Mouse (Mus musculus) bone marrow, adult 2 months (tissue): Measurements from ENCODE around the gene Gm42417.

ENCODE experiments used
- CTCF ChIP-seq: fragments of 200-500 bp; IDR thresholded peaks from 2 replicates; pipeline ENCODE4 v1.5.1; 2011; ENCODE audit warnings: low read length, control low read depth; ENCODE audit not compliant: control insufficient read depth, insufficient read depth
- POLR2A ChIP-seq: fragments of 200-500 bp; IDR thresholded peaks from 2 replicates; pipeline ENCODE4 v1.6.1; 2011; ENCODE audit warnings: low read depth, mild to moderate bottlenecking, control low read depth, low read length, borderline replicate concordance; ENCODE audit not compliant: control insufficient read depth

GRCm38 (mm10) chr1:36566425-36566824, 27.2 kb upstream of the Gm42417 start:
- no peak for TF ChIP-seq CTCF
- no peak for TF ChIP-seq POLR2A
